Mouse (Mus musculus) liver, embryonic 13.5 days (tissue): Measurements from ENCODE around the gene Ppt1. TPM values are rescaled to one million over a fixed set of nuclear protein-coding genes. Genes with fewer than 3 reads are reported as not detected.
A peak's percentile ranks its signal among the peaks of the same experiment; 100 is the strongest.

Experiments used
- ATAC-seq: fragments of 200-750 bp; cut with Nextera tagmentation; 2 replicates; pipeline ENCODE4 v1.8.0; 2017; ENCODE audit warnings: low read depth, mild to moderate bottlenecking, moderate number of reproducible peaks, moderate library complexity
- DNase-seq: peaks from one replicate; pipeline ENCODE4 v3.0.0; 2022
- H3K27ac ChIP-seq: fragments of 300-500 bp; sonication (generic); 2 replicates; pipeline ENCODE4 v1.5.1; 2015; ENCODE audit warnings: moderate library complexity, mild to moderate bottlenecking, inconsistent platforms
- H3K27me3 ChIP-seq: fragments of 300-500 bp; sonication (generic); 2 replicates; pipeline ENCODE4 v1.6.1; 2015; ENCODE audit warnings: mild to moderate bottlenecking, inconsistent platforms
- H3K36me3 ChIP-seq: fragments of 300-500 bp; sonication (generic); 2 replicates; pipeline ENCODE4 v1.6.1; 2015; ENCODE audit warnings: mild to moderate bottlenecking, inconsistent platforms
- H3K4me1 ChIP-seq: fragments of 300-500 bp; sonication (generic); replicated peaks from 2 replicates; pipeline ENCODE4 v1.6.1; 2015; ENCODE audit warnings: inconsistent platforms
- H3K4me2 ChIP-seq: fragments of 300-500 bp; sonication (generic); 2 replicates; pipeline ENCODE4 v1.6.1; 2015; ENCODE audit warnings: inconsistent platforms, mild to moderate bottlenecking, moderate library complexity
- H3K4me3 ChIP-seq: fragments of 300-500 bp; sonication (generic); replicated peaks from 2 replicates; pipeline ENCODE4 v1.5.1; 2015; ENCODE audit warnings: mild to moderate bottlenecking, inconsistent platforms
- H3K9ac ChIP-seq: fragments of 300-500 bp; sonication (generic); 2 replicates; pipeline ENCODE4 v1.6.1; 2015; ENCODE audit warnings: mild to moderate bottlenecking, inconsistent platforms
- H3K9me3 ChIP-seq: fragments of 300-500 bp; sonication (generic); replicated peaks from 2 replicates; pipeline ENCODE4 v1.6.1; 2016; ENCODE audit warnings: inconsistent platforms
- WGBS: fragments of 180-500 bp; shearing (Covaris S2); methylation state at CpG from one replicate; pipeline ENCODE4 v1.1.7; 2015; ENCODE audit not compliant: insufficient replicate concordance; 5-methylcytosine and 5-hydroxymethylcytosine counted together
- polyA plus RNA-seq: library from polyadenylated mRNA; unstranded; fragments of >200 nt; fragmentation: Nextera tagmentation; extraction: Ambion mirVana; gene quantifications from 2 replicates; pipeline ENCODE4 v1.2.1, GENCODE M21; 2015

Ppt1 gene
- polyA plus RNA-seq, 1 experiment from 2014 or later = 20.8 TPM

DNA sequence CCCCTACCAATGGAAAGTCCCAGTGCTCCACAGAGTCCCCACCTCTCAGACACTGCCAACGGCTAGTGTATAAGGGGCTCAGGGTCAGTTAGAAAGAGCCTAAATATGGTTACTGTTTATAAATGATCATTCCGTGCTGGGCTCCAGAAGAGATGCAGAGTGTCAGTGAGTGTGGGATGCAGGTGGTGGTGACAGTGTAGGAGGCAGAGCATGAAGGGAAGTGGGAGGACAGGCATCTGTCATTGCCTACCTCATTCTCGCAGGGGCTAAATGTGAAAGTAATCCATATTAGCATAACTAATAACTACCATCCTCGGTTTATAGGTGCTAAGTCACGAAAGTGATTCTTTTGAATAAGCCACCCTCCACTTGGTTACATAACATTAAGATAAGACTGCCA is 34.7 kb downstream of the Ppt1 start:
- Histone ChIP-seq H3K27ac (no peak overlapping the region), H3K9me3 (no peaks in the 10 kb centered on the region), H3K4me2 (no peak overlapping the region), H3K4me3 (no peak overlapping the region), H3K36me3 (peaks cover 57% of the 10 kb centered on the region), H3K27me3 (no peaks in the 10 kb centered on the region), H3K4me1 (peaks cover 46% of the 10 kb centered on the region), H3K9ac (no peak overlapping the region)
- ATAC-seq (no peak), DNase-seq (no peak)
- 68% methylated on average over 5 of the region's 5 CpGs for WGBS

DNA sequence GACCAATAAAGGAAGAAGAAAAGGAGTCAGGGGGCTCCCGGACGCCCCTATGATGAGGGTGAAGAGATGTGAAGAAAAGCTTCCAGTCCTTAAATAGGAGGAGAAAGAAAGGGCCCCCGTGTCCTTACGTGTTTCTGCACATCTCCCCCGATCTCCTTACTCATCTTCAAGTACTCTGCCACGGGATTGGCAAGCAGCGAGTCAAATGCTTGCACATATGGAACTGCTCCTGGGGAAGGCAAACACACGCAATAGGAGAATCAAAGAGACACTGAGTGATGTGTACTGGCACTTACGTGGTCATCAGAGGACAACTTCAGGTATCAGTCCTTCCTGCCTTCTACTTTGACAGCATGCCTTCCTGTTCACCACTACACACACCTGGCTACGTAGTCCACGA is 35.2 kb downstream of the Ppt1 start:
- H3K36me3 ChIP-seq = peaks cover 52% of the 10 kb centered on the region
- H3K4me3 ChIP-seq = no peak overlapping the region
- H3K4me2 ChIP-seq = no peak overlapping the region
- peak overlapping the region; percentile 64; the same call in 1 of the 2 replicates for H3K27ac ChIP-seq
- H3K4me1 ChIP-seq = peaks cover 51% of the 10 kb centered on the region
- no peaks in the 10 kb centered on the region for H3K27me3 ChIP-seq
- no peaks in the 10 kb centered on the region for H3K9me3 ChIP-seq
- no peak overlapping the region for H3K9ac ChIP-seq
- 73% methylated on average over 11 of the region's 11 CpGs for WGBS
- ATAC-seq (no peak), DNase-seq (no peak)

DNA sequence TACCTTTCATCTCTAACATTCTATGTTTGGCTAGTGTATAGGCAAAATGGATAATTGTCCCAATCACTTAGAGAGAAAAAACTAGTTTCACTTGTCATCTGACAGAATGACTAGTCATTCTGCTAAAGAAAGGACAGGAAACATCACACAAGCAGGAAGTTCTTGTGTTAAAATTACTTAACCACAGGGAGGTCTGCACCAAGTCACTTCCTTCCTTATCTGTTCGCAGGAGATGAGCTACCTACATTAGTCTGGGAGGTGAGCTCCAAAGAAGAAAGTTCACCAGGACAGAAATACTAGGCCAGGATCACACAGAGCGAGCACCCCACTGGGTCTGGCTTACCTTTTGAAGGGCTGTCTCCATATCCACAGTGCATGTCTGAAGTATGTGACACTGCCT is 35.9 kb downstream of the Ppt1 start:
- Histone ChIP-seq H3K36me3 (peaks cover 47% of the 10 kb centered on the region), H3K27ac (peak overlapping the region; percentile 27; the same call in 1 of the 2 replicates), H3K4me3 (no peak overlapping the region), H3K4me2 (no peak overlapping the region), H3K9ac (no peak overlapping the region), H3K27me3 (no peaks in the 10 kb centered on the region), H3K4me1 (peaks cover 52% of the 10 kb centered on the region), H3K9me3 (no peaks in the 10 kb centered on the region)
- 42% methylated on average over 2 of the region's 2 CpGs for WGBS
- no peak for ATAC-seq
- DNase-seq = no peak

DNA sequence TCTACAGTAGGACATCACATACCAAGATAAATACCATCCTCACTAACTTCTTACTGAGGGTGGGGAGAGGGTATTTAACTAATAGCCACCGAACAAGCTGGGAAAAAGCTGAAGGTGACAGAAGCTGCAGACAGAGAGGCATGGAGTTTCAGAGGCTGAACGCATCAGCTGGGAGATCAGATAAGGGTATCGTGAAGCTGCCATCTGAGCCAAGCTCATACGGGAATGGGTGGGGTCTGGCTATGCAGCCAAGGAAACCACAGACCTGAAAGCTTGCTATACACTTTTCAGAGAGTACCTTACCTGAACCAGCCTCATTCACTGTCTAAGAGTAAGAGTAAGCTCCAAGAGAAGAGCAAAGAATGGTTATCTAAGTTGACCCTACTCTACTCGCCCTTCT is 37.0 kb downstream of the Ppt1 start:
- H3K27ac ChIP-seq = no peak overlapping the region
- ATAC-seq = peak; percentile 84
- peak overlapping the region; percentile 46 for H3K4me2 ChIP-seq
- DNase-seq = peak; percentile 34
- H3K9me3 ChIP-seq = no peaks in the 10 kb centered on the region
- 12% methylated on average over 5 of the region's 5 CpGs for WGBS
- H3K4me1 ChIP-seq = peaks cover 52% of the 10 kb centered on the region
- H3K4me3 ChIP-seq = 0 out of 2 replicates have a peak overlapping the region, but pooled peaks have one; percentile 9
- peaks cover 40% of the 10 kb centered on the region for H3K36me3 ChIP-seq
- no peaks in the 10 kb centered on the region for H3K27me3 ChIP-seq
- H3K9ac ChIP-seq = no peak overlapping the region

DNA sequence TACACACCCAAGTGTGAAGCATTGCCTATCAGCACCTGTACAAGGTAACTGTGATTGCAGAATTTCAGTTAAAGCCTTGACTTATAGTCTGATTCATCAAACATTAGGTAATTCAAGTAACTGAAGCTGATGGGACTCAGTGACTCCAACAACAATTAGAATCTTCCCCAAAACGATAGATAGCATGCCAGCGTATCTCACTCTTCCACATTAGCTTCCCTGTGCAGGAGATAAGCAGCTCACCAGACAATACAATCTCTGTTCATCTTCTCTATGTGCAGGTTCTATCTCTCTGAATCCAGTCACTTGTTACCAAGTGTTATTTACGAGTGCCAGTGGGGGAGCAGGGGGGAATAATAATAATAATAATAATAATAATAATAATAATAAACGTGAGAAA is 37.5 kb downstream of the Ppt1 start:
- peak overlapping the region; percentile 46 for H3K4me2 ChIP-seq

DNA sequence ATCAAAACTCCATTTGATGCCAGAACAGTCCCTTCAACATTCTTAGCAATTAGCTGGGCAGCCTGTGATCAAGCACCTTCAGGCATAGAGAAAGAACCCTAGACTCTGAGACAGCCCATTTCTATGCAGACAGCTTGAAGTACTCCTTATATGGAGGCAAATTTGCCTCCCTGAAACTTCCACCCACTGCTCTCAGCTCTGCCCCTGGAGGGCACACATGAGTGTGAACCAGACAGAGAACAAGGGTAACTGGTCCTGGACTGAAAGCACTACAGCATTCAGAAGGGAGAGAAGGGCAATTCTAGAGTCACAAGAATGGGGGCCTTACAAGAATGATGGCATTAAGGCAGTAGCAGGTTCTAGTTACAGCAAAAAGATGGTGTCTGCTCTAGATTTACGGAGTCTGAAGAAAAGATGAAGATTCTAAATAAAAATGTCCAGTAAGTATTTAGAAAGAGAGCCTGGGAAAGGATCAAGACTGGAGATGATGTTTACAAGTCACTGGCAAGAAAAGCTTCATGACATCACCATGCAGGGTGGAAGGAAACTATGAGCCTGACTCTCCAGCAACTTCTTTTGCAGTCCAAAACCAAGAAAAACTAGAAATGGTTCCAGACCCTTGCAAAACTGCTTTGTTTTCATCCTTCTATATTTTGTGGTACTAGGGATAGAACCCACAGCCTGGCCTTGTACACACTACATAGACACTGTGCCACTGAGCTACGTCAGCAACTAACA is 42.5 kb downstream of the Ppt1 start:
- H3K36me3 ChIP-seq = no peaks in the 10 kb centered on the region
- no peak overlapping the region for H3K4me2 ChIP-seq
- no peak for DNase-seq
- H3K4me3 ChIP-seq = no peak overlapping the region
- WGBS = 72% methylated on average over 2 of the region's 2 CpGs
- no peaks in the 10 kb centered on the region for H3K27me3 ChIP-seq
- H3K4me1 ChIP-seq = peaks cover 58% of the 10 kb centered on the region
- H3K9me3 ChIP-seq = no peaks in the 10 kb centered on the region
- no peak for ATAC-seq
- H3K27ac ChIP-seq = no peak overlapping the region
- H3K9ac ChIP-seq = no peak overlapping the region

More for the DNA sequence above, 37.5 kb downstream of the Ppt1 start:
- H3K9me3 ChIP-seq = no peaks in the 10 kb centered on the region
- 0 out of 2 replicates have a peak overlapping the region, but pooled peaks have one; percentile 9 for H3K4me3 ChIP-seq
- no peak overlapping the region for H3K9ac ChIP-seq
- WGBS = 18% methylated on average over 4 of the region's 4 CpGs
- H3K4me1 ChIP-seq = peaks cover 55% of the 10 kb centered on the region
- H3K27ac ChIP-seq = no peak overlapping the region
- H3K36me3 ChIP-seq = peaks cover 37% of the 10 kb centered on the region
- peak; percentile 61 for ATAC-seq
- no peak for DNase-seq
- H3K27me3 ChIP-seq = no peaks in the 10 kb centered on the region

DNA sequence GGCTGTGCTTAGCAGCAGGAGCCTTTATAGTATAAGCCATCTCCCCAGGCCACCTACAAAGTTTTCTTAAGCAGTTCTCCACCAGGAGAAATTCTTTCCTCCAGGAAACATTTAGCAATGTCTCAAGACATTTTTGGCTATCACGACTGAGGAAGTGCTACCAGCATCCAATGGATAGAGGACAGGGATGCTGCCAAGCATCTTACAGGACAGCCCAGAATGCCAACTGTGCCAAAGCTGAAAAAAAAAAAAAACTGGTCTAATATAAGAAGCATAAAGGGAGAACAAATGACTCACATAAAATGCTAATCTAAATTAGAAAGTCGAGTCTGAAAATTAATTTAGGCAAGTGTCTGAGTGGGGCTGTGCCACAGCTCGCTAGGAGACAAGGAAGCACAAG is 46.5 kb downstream of the Ppt1 start:
- WGBS = 58% methylated on average over 3 of the region's 3 CpGs

DNA sequence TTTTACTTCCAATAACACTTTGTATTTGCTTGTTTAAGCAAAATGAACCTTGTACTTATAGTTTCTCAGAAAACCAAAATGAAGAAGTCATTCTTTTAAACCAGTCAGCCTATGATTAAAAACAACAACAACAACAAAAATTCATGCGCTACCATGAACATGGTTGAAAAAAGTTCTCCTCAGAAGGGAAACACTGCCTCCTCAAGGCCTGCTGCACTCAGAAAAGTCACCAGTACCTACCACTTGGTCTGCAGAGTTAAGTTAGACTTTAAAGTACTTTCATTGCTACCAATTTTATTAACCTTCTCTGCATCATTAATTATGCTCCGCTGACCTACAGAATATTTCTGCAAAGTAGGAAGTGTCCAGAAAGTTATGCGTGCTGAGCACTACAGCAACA is 47.3 kb downstream of the Ppt1 start:
- 72% methylated on average over 3 of the region's 3 CpGs for WGBS
- no peak for ATAC-seq

More for the DNA sequence above, 46.5 kb downstream of the Ppt1 start:
- Histone ChIP-seq H3K4me3 (no peak overlapping the region), H3K36me3 (no peaks in the 10 kb centered on the region), H3K9me3 (no peaks in the 10 kb centered on the region), H3K27ac (no peak overlapping the region), H3K4me1 (peaks cover 54% of the 10 kb centered on the region), H3K27me3 (no peaks in the 10 kb centered on the region), H3K9ac (no peak overlapping the region), H3K4me2 (no peak overlapping the region)
- no peak for DNase-seq
- no peak for ATAC-seq

DNA sequence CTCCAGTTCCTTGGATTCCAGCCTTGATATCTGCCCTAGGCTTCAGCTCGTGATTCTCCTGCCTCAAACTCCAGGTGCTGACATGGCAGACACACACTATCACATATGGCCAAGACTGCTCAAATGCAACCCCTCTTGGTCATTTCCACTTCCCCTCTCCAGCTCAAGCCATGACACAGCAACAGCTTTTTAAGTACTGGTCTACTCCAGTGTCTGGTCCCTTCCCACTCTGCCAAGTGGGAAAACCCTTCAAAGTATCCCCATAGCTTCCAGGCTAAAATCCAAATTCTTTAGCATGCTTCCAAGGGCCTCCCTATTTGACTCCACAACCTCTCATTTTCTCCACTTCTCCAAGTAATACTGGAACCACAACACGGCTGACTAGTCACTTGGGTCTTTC is 48.0 kb downstream of the Ppt1 start:
- H3K4me1 ChIP-seq = peaks cover 51% of the 10 kb centered on the region
- peak overlapping the region; percentile 91 for H3K9ac ChIP-seq
- DNase-seq (no peak), ATAC-seq (no peak)
- H3K27ac ChIP-seq = peak overlapping the region; percentile 99
- peak overlapping the region; percentile 88 for H3K4me2 ChIP-seq
- H3K4me3 ChIP-seq = peak overlapping the region; percentile 87
- H3K27me3 ChIP-seq = no peaks in the 10 kb centered on the region
- H3K36me3 ChIP-seq = no peaks in the 10 kb centered on the region
- H3K9me3 ChIP-seq = no peaks in the 10 kb centered on the region
- whole genome bisulfite sequencing = 18% methylated on average over 2 of the region's 2 CpGs

More for the DNA sequence above, 47.3 kb downstream of the Ppt1 start:
- Histone ChIP-seq H3K36me3 (no peaks in the 10 kb centered on the region), H3K9ac (peak overlapping the region; percentile 91; the same call in 1 of the 2 replicates), H3K4me3 (peak overlapping the region; percentile 87), H3K27ac (0 out of 2 replicates have a peak overlapping the region, but pooled peaks have one; percentile 99), H3K9me3 (no peaks in the 10 kb centered on the region), H3K4me1 (peaks cover 55% of the 10 kb centered on the region), H3K27me3 (no peaks in the 10 kb centered on the region), H3K4me2 (peak overlapping the region; percentile 88)
- DNase-seq = no peak

DNA sequence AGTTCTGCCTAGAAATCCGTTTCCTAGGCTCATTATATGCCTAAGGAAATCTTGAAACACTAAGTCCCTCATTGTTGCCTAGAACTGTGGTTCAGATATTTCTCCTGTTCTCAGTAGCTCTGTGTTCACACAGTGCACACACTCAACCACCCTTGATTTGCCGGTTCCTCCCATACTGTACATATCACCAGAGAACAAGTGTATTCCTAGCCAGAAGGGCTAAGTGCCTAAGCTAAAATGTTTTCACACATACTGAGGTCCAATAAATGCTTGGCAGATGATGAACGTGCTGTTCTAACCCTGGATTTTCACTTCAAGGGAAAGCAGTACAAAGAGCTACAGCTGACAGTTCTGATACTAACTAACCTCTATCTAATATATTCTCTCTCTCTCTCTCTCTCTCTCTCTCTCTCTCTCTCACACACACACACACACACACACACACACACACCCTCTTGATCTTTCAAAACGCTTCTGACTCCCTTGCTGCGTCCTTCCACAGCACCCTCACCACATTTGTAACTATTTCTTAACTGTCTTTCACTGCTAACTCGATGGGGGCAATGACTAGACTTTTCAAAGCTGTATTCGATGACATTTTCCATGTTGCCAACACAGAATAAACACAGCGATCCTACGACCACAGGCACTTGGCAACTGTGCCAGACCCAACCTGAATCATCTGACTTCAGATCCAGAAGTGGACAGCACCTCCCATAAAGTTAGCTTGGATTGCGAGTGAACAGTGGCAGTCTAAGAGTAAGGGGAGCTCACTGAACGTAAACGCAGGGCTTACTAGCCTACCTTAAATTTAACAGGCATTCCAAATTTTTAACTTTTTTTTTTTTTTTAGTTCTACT is 48.7 kb downstream of the Ppt1 start:
- Histone ChIP-seq H3K4me1 (peaks cover 51% of the 10 kb centered on the region), H3K36me3 (no peaks in the 10 kb centered on the region), H3K27ac (peak overlapping the region; percentile 99), H3K4me3 (peak overlapping the region; percentile 87), H3K27me3 (no peaks in the 10 kb centered on the region), H3K4me2 (peak overlapping the region; percentile 88), H3K9ac (peak overlapping the region; percentile 91), H3K9me3 (no peaks in the 10 kb centered on the region)
- 7% methylated on average over 12 of the region's 12 CpGs for WGBS
- ATAC-seq (no peak), DNase-seq (no peak)

DNA sequence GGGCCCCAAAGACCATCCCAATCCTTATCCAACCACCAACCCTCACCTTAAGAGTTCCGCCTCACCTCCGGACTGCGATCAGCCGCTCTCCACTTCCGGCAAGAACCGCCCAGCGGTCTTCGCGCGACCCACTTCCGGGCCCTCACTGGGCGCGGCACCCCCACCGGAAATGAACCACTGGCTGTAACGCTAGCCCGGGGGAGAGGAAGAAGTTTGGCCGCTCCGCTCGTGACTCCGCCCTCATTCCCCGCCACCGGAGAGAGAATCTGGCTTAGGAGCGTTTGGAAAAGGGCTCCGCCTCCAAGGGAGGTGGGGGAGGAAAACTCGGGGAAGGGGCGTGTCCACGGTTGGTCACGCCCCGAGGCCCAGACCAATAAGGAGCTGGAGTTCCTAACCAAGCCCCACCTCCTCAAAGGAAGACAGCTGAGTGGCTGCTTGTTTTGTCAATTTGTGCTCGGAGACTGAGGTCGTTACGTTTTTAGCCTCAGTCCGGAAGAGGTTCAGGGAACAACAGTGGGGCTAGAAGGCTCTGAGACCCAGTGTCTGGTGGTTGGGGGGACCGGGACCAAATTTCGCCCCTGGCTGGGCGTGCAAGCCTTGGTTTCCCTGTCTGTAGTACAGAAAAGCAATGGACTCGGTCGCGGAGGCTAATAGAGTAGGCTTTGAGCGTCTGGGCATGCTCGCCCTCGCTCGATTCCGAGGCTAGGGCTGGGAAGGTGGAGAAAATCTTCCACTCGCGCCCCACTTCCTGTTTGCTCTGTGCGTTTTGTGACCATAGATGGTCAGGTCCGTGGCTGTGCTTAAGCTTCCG is 49.9 kb downstream of the Ppt1 start, which contains the start of gene Cap1:
Gene Cap1, minus strand, starts transcription at position 289 of the 811 bp plus-strand sequence.
- under 1% methylated on average over 49 of the region's 49 CpGs for WGBS
- H3K4me1 ChIP-seq = peaks cover 56% of the 10 kb centered on the region
- peak; percentile 92 for ATAC-seq

More for the DNA sequence above, 49.9 kb downstream of the Ppt1 start, which contains the start of gene Cap1:
- DNase-seq = peak; percentile 98
- peak within 1 kb of the TSS; percentile 99 for H3K27ac ChIP-seq
- no peaks in the 10 kb centered on the region for H3K36me3 ChIP-seq
- no peaks in the 10 kb centered on the region for H3K9me3 ChIP-seq
- H3K9ac ChIP-seq = peak within 1 kb of the TSS; percentile 91
- H3K4me3 ChIP-seq = peak within 1 kb of the TSS; percentile 87
- H3K4me2 ChIP-seq = peak within 1 kb of the TSS; percentile 88
- H3K27me3 ChIP-seq = no peaks in the 10 kb centered on the region
